Comparison of ENCODE assay signal across 11 mouse cellular contexts in the genomic region with DNA sequence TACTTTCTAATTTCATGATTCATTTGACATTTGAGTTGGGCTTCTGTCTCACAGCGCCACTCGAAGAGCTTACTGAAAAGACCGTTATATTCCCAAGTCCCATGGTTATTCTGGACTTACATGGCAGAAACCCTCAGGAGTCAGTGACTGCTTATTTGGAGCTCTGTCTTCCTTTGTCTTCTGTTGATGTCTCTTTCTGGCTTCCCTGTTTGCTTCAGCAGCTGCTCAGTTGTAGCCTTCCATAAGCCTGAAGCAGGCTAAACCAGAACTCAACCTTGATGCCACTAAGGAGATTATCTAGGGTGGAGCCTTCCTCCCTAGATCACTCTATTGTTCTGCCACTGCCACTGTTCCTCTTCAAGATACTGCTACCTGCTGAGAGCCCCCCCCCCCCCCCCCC. TPM values are rescaled to one million over a fixed set of nuclear protein-coding genes. Genes with fewer than 3 reads are reported as not detected.
"Had no signal": no experiment of that assay in that cellular context is flagged by ENCODE, and none has a peak within 500 bp of the region (broad histone marks: within the 10 kb centered on the region; RNA-seq: fewer than 3 reads in every experiment).

No protein-coding gene starts in this region.

RNA-seq across cellular contexts. Expression of gene Sele, which starts 27.3 kb away (rescaled TPM):
- polyA plus RNA-seq: lung, postnatal 0 days; macrophage; midbrain, embryonic 12.5 days; midbrain, embryonic 14.5 days; midbrain, embryonic 16.5 days; myocyte; neural tube, embryonic 13.5 days; neural tube, embryonic 15.5 days; small intestine, adult 2 months; stomach, embryonic 14.5 days had no signal

RNA-seq across cellular contexts. Expression of gene Sell, which starts 41.0 kb away (rescaled TPM):
- polyA plus RNA-seq: midbrain, embryonic 12.5 days; midbrain, embryonic 16.5 days; myocyte; neural tube, embryonic 11.5 days had no signal
